Mouse (Mus musculus) cerebellum, adult 9-11 months (tissue): Measurements from ENCODE around the gene Gm10643.

Experiments
- DNase-seq: peaks from one replicate; pipeline ENCODE4 v3.0.0; 2022

The Gm10643 gene

GRCm38 (mm10) chr8:84038015-84038414, 26.9 kb downstream of the Gm10643 start:
- DNase-seq: no peak

GRCm38 (mm10) chr8:84032777-84033176, 32.2 kb downstream of the Gm10643 start:
- no peak for DNase-seq

GRCm38 (mm10) chr8:84029272-84029671, 35.7 kb downstream of the Gm10643 start:
- DNase-seq: no peak

GRCm38 (mm10) chr8:84027449-84027848, 37.5 kb downstream of the Gm10643 start:
- DNase-seq: no peak

GRCm38 (mm10) chr8:84025863-84026262, 39.1 kb downstream of the Gm10643 start:
- DNase-seq: no peak

GRCm38 (mm10) chr8:84024171-84024570, 40.8 kb downstream of the Gm10643 start:
- no peak for DNase-seq

GRCm38 (mm10) chr8:84023631-84024030, 41.3 kb downstream of the Gm10643 start:
- DNase-seq: no peak

- DNase-seq: no peak
Measured at GRCm38 (mm10) chr8:84023085-84023484, 41.9 kb downstream of the Gm10643 start.

- no peak for DNase-seq
Measured at GRCm38 (mm10) chr8:84021569-84021968, 43.4 kb downstream of the Gm10643 start.

GRCm38 (mm10) chr8:84021096-84021495, 43.8 kb downstream of the Gm10643 start, which contains the start of gene Palm3:
TSS of gene Palm3 (plus strand) at chr8:84021471.
- DNase-seq: no peak

- DNase-seq: no peak
Measured at GRCm38 (mm10) chr8:84019738-84020137, 45.2 kb downstream of the Gm10643 start.

- no peak for DNase-seq
Measured at GRCm38 (mm10) chr8:84015833-84016232, 49.1 kb downstream of the Gm10643 start.
